Mouse (Mus musculus) right cerebral cortex, postnatal 10 days (tissue): Measurements from ENCODE around the gene Entpd5.

ENCODE experiments used
- DNase-seq, 2 experiments: peaks; one replicate each; pipeline ENCODE4 v3.0.0; 2021; ENCODE audit warnings: low spot score in 2 of 2

Entpd5 gene

GRCm38 (mm10) chr12:84408819-84409507, at the start of gene Entpd5, which contains the start of gene Bbof1:
Entpd5 (minus strand) TSS chr12:84409029.
Bbof1 (plus strand) TSS chr12:84409071.
- DNase-seq = peak; percentile 93 to 94

DNA sequence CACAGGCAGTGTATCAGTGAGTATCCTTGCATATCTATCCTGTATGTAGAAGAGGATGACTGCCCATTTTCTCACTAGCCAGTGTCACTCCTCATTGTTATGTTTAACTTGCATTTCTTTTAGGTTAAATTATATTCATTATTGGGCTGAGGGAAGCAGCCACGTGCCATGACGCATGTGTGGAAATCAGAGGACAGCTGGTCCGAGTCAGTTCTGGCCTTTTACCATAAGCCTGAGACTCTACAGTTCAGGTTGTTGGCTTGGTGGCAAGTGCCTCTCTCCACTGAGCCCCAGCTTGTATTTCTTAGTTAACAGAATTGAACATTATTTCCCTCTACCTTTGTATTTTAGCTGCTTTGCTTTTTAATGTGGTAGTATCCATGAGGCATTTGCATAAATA, 48.1 kb upstream of the Entpd5 start:
- no peak for DNase-seq

DNA sequence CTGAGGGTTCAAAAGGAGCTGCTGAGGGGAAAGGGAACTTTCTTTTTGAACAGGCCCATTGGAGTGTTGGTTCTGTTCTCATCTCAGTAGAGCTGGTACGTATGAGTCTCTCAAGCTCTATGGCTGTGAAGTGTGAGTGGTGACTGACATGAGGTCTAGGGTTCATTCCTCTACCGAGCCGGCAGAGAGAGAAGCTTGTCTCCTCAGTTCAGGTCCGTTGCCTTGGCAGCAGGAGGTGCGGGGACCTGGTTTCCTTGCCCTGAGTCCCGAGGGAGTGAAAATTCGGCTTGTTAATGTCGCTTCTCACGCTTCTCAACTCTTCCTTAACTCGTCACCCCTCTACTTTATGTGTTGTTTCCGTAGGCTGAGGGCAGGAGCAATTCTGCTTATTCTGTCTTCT, 43.0 kb upstream of the Entpd5 start:
- peak in 1 of 2 experiments; percentile 33 for DNase-seq

GRCm38 (mm10) chr12:84450718-84451646, 42.2 kb upstream of the Entpd5 start, which contains the start of the genes Aldh6a1 and Lin52:
Aldh6a1 (minus strand) TSS chr12:84451004.
Lin52 (plus strand) TSS chr12:84451422.
- peak; percentile 97 to 99 for DNase-seq

GRCm38 (mm10) chr12:84450351-84450717, 41.5 kb upstream of the Entpd5 start:
- DNase-seq = no peak

- no peak for DNase-seq
Measured at GRCm38 (mm10) chr12:84449887-84450286, 41.1 kb upstream of the Entpd5 start.

- DNase-seq = no peak
Measured at GRCm38 (mm10) chr12:84448181-84448580, 39.4 kb upstream of the Entpd5 start.

- DNase-seq = no peak
Measured at GRCm38 (mm10) chr12:84447386-84447785, 38.6 kb upstream of the Entpd5 start.

DNA sequence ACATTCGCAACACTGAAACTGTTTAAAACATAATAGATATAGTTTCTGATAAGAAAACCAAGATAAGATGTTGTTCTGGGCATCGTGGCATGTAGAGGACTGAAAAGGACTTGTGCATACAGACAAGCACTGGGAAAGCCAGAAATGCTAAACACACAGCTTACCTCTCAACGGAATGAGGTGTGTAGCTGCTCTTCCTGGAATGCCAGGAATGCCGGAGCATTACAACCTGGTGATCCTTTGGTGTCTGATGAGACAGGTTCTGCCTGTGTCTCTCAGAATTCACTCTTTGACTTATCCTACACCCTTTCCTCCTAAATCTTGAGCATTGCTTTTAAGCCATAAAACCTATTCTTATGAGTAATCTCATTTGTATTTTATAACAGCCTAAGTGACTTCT, 33.7 kb upstream of the Entpd5 start:
- DNase-seq = no peak

DNA sequence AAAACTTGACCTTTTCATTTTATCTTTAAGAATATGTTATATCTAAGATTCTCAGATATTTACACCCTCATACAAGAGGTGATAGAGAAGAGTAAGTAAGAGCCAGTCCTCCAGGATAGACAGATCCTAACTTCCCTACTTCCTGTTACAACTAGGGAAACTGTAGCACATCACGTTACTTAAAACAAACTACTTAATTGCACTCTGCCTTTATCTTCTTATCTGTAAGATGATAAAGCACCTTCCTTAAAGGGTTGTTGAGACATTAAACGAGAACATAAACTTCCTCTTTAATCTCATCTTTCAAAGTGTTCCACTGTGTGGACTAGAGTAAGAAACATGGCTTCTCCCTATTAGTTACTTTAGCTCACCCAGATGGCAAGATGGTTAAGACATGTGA, 29.9 kb upstream of the Entpd5 start:
- DNase-seq = no peak

DNA sequence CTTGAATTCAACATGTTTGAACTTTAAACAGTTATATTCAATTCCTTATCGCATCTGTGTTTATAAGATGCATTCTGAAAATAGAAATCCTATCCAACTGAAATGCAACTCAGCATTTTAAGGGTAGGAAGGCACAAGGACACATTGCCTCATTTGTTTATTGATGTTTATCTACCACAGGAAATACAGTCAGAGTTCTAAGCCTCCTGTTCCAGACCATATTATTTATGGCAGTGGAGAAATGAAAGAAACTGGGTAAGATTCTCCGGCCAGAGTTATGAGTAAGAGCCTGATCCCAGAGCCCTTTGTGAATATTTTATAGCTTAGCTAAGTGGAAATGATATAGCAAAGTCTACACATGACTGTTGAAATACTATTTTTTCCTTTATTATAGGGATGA, 21.0 kb upstream of the Entpd5 start:
- DNase-seq = no peak

- no peak for DNase-seq
Measured at GRCm38 (mm10) chr12:84423990-84424389, 15.2 kb upstream of the Entpd5 start.

GRCm38 (mm10) chr12:84417605-84417922, 8.7 kb upstream of the Entpd5 start:
- no peak for DNase-seq

DNA sequence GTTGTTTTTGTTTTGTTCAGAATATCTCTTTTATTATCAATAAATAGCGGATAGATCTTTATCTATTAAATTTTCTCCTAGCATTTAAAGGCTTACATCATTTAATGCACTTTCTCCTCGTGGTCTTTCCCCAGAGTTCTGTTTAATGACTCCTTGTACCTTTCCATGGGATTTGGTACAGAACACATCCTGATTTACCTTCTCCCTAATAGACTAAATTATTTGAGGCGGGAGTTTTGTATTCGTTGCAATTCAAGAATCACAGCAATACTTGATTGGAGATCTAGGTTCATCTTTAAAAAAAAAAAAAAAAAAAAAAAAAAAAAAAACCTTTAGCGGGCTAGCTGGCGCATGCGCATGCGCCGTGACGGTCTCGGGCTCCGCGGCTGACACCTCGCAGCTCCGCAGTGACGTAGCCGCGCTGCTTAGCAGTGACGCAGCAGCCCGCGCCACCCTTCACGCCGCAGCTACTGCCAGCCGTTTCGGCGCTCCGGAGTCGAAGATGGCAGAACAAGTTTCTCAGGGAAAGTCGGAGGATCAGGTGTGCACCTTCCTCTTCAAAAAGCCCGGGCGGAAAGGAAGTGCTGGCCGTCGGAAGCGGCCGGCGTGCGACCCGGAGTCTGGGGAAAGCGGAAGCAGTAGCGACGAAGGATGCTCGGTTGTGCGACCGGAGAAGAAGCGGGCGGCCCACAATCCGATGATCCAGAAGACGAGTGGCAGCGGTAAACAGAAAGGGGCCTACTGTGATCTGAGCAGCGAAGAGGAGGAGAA, 8.2 kb upstream of the Entpd5 start, which contains the start of gene Rnf113a2:
Rnf113a2 (plus strand) TSS at position 363 of the 771 bp plus-strand sequence.
- peak; percentile 93 for DNase-seq

GRCm38 (mm10) chr12:84407874-84408818, 683 bp downstream of the Entpd5 start:
- peak; percentile 32 to 46 for DNase-seq

DNA sequence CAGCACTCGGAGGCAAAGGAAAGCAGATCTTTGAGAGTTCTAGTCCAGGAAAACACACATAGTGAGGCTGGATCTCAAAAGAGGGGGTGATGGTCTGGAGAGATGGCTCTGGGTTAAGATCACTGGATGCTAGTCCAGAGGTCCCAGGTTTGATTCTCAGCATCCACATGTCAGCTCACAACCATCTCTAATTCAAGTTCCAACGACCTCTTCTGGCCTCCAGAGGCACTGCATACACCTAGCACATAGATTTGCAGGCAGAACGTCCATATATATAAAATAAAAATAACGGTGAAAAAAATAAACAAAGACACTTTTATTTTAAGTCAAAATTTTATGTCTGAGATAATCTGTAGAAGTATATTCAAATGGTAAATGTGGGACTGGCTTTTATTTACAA, 1.6 kb downstream of the Entpd5 start:
- no peak for DNase-seq

- DNase-seq = no peak
Measured at GRCm38 (mm10) chr12:84404541-84404940, 4.3 kb downstream of the Entpd5 start.

- DNase-seq = no peak
Measured at GRCm38 (mm10) chr12:84402923-84403322, 5.9 kb downstream of the Entpd5 start.

DNA sequence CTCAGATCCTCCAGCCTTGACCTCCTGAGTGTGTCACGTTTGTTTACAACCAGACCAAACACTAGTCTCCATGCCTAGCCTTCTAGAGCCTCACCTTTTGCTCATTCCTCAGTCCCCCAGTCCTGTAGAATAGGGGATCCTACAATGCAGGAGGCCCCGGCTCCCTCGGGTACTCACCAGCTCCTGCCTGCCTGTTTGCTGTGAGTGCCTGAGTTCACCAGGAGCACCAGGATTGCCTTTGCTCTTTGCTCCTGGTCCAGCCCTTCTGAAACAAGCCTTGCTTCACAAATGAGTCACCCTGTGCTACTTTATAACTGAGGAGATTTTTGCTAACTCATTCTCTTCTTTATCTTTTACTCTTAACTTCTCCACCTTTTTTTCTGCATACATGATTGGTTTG, 8.2 kb downstream of the Entpd5 start:
- no peak for DNase-seq

GRCm38 (mm10) chr12:84400068-84400467, 8.8 kb downstream of the Entpd5 start:
- no peak for DNase-seq

DNA sequence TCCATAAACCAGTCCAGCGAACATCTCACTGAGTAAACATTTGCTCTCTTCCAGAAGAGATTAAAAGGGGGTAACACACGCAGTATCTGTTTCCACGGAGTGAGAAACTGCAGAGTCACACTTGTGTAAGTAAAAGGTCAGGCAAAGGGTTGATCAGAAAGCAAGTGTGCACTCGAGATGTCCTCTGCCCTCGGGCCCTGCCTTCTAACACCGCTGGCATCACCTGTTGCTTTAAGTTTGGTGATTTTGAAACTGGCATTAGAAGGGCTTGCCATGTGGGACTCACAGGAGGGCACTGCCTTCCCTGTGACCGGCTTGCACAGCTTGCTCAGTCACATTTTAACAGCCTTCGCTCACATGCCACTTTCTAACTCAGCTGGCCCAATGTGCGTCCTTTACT, 9.2 kb downstream of the Entpd5 start:
- DNase-seq = no peak
